Mouse (Mus musculus): Measurements from ENCODE around the gene Cdh20. TPM values are rescaled to one million over a fixed set of nuclear protein-coding genes. Genes with fewer than 3 reads are reported as not detected.

Gene Cdh20
- polyA plus RNA-seq, 1 experiment from 2014 or later, result 0.04 TPM

DNA sequence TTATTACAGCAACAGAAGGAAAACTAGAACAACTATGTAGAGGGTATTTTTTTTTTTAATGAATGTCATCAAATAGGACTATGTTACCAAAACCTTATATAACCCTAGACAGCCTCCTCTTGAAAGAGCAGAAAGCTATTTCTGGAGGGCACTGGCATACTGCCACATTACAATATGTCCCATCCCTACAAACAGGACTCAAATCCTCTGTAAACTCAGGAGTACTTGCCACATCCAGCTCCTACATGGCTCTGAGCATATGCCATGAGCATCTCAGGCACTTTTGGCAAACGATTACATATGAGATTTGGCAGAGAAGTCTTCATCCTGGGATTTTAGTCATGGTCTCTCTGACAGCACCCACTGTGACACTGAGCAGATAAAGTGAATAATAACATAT is 235.5 kb downstream of the Cdh20 start:
- Histone ChIP-seq H3K36me3 (ENCODE audit: control insufficient read depth, insufficient read depth, low read length) (no peaks in the 10 kb centered on the region), H3K9me3 (ENCODE audit: control insufficient read depth, low read length) (no peaks in the 10 kb centered on the region), H3K4me3 (ENCODE audit: low read depth, low read length) (no peak overlapping the region), H3K9ac (ENCODE audit: low read length) (no peak overlapping the region), H3K27me3 (ENCODE audit: control insufficient read depth, insufficient read depth, low read length) (no peaks in the 10 kb centered on the region), H3K4me1 (ENCODE audit: control insufficient read depth, insufficient read depth, low read length) (no peaks in the 10 kb centered on the region), H3K27ac (replicated peaks; ENCODE audit: low read depth, low read length) (no peak overlapping the region), H3K4me2 (ENCODE audit: low read depth, severe bottlenecking) (no peak overlapping the region)
- ATAC-seq (ENCODE audit: insufficient number of reproducible peaks, low FRiP score, low TSS enrichment, low read depth) (no peak), DNase-seq (ENCODE audit: low spot score) (no peak)
- 90% methylated on average over 1 of the region's 1 CpGs for WGBS

DNA sequence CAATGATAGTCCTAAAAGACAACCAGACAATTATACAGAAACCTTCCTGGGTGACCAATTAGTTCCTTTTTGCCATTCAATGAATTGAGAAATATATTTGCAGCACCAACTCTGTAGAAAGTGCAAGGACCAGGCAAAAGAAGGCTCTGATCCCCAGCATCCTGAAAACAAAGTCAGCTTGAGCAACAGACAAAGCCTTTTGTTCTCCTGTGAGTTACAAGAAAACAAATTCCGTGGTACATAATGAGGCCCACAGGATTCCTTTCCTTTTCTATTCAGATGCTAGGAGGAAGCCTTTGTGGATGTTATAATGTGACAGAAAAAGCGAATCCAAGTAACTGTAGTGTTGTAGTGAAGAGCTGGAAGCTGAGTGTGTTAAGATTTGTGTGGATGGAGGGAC is 244.3 kb downstream of the Cdh20 start:
- H3K36me3 ChIP-seq (ENCODE audit: control insufficient read depth, insufficient read depth, low read length), result no peaks in the 10 kb centered on the region
- 43% methylated on average over 2 of the region's 2 CpGs for WGBS
- H3K27me3 ChIP-seq (ENCODE audit: control insufficient read depth, insufficient read depth, low read length), result no peaks in the 10 kb centered on the region

GRCm38 (mm10) chr1:105013291-105013690 is 245.0 kb downstream of the Cdh20 start:
- H3K27ac ChIP-seq (replicated peaks; ENCODE audit: low read depth, low read length), result no peak overlapping the region

More for the DNA sequence above, 244.3 kb downstream of the Cdh20 start:
- H3K27ac ChIP-seq (replicated peaks; ENCODE audit: low read depth, low read length), result no peak overlapping the region
- DNase-seq (ENCODE audit: low spot score) (no peak), ATAC-seq (ENCODE audit: insufficient number of reproducible peaks, low FRiP score, low TSS enrichment, low read depth) (no peak)
- no peak overlapping the region for H3K4me2 ChIP-seq (ENCODE audit: low read depth, severe bottlenecking)
- no peak overlapping the region for H3K4me3 ChIP-seq (ENCODE audit: low read depth, low read length)
- H3K4me1 ChIP-seq (ENCODE audit: control insufficient read depth, insufficient read depth, low read length), result no peaks in the 10 kb centered on the region
- no peaks in the 10 kb centered on the region for H3K9me3 ChIP-seq (ENCODE audit: control insufficient read depth, low read length)
- no peak overlapping the region for H3K9ac ChIP-seq (ENCODE audit: low read length)

DNA sequence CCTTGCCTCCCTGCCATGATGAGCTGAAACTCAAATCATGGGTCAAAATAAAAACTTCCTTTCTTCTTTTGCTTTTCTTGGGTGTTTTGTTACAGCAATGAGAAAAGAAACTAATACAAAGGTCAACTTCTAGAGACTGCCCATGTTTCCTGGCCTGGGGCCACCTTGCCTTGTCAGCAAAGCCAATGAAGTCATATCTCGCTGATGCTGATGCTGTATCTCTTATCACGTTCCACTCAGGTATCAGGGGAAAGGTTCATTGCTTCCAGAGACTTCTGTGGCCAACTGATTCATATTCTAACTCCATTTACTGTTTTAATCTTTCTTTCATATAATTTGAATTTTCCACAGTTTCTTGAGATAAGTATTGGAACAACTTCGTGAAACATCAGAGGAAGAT is 273.3 kb downstream of the Cdh20 start:
- H3K9ac ChIP-seq (ENCODE audit: low read length), result no peak overlapping the region
- H3K9me3 ChIP-seq (ENCODE audit: control insufficient read depth, low read length), result no peaks in the 10 kb centered on the region
- no peaks in the 10 kb centered on the region for H3K27me3 ChIP-seq (ENCODE audit: control insufficient read depth, insufficient read depth, low read length)
- ATAC-seq (ENCODE audit: insufficient number of reproducible peaks, low FRiP score, low TSS enrichment, low read depth) (no peak), DNase-seq (ENCODE audit: low spot score) (no peak)
- no peak overlapping the region for H3K4me3 ChIP-seq (ENCODE audit: low read depth, low read length)
- WGBS, result 89% methylated on average over 3 of the region's 3 CpGs
- H3K36me3 ChIP-seq (ENCODE audit: control insufficient read depth, insufficient read depth, low read length), result no peaks in the 10 kb centered on the region
- H3K4me1 ChIP-seq (ENCODE audit: control insufficient read depth, insufficient read depth, low read length), result no peaks in the 10 kb centered on the region
- H3K27ac ChIP-seq (replicated peaks; ENCODE audit: low read depth, low read length), result no peak overlapping the region
- H3K4me2 ChIP-seq (ENCODE audit: low read depth, severe bottlenecking), result no peak overlapping the region

More at GRCm38 (mm10) chr1:105013291-105013690, 245.0 kb downstream of the Cdh20 start:
- H3K4me3 ChIP-seq (ENCODE audit: low read depth, low read length), result no peak overlapping the region
- ATAC-seq (ENCODE audit: insufficient number of reproducible peaks, low FRiP score, low TSS enrichment, low read depth) (no peak), DNase-seq (ENCODE audit: low spot score) (no peak)
- H3K9ac ChIP-seq (ENCODE audit: low read length), result no peak overlapping the region
- H3K27me3 ChIP-seq (ENCODE audit: control insufficient read depth, insufficient read depth, low read length), result no peaks in the 10 kb centered on the region
- no peaks in the 10 kb centered on the region for H3K9me3 ChIP-seq (ENCODE audit: control insufficient read depth, low read length)
- no peaks in the 10 kb centered on the region for H3K36me3 ChIP-seq (ENCODE audit: control insufficient read depth, insufficient read depth, low read length)
- 57% methylated on average over 1 of the region's 1 CpGs for WGBS
- no peaks in the 10 kb centered on the region for H3K4me1 ChIP-seq (ENCODE audit: control insufficient read depth, insufficient read depth, low read length)
- no peak overlapping the region for H3K4me2 ChIP-seq (ENCODE audit: low read depth, severe bottlenecking)
